In the genomic region with DNA sequence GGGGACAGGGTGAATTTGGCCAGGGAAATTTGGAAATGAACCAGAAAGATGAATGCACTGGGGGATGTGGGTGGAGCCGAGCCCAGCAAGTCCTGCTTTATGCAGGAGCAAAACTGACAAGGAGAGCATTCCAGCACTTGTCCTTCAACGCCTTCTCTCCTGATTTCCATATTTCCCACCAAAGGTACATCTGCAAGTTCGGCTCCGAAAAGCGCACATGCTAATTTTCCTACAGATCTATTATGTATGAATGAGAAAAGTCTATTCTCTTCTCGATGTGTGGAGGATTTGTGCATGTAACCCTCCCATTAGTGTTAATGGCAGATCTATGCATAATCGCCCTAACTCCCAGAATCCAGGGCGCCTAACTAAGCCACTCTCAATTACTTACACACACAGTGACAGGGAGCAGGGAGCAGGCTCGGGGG, we compare ENCODE assay signal across 15 mouse cellular contexts.
"Had no signal": no experiment of that assay in that cellular context is flagged by ENCODE, and none has a peak within 500 bp of the region (broad histone marks: within the 10 kb centered on the region; RNA-seq: fewer than 3 reads in every experiment).

No protein-coding gene starts in this region.

- H3K9me3 ChIP-seq: limb, embryonic 15.5 days had no signal

- H3K27ac ChIP-seq: kidney, postnatal 0 days; limb, embryonic 15.5 days; liver, embryonic 12.5 days; midbrain, embryonic 12.5 days; neural tube, embryonic 13.5 days had no signal

- ATAC-seq: liver, embryonic 12.5 days had no signal

- H3K4me3 ChIP-seq: limb, embryonic 15.5 days; liver, embryonic 12.5 days; midbrain, embryonic 12.5 days; neural tube, embryonic 13.5 days had no signal

- H3K9ac ChIP-seq: limb, embryonic 15.5 days; liver, embryonic 12.5 days; lung, embryonic 14.5 days; midbrain, embryonic 12.5 days; neural tube, embryonic 13.5 days had no signal

- H3K4me1 ChIP-seq: limb, embryonic 15.5 days; liver, embryonic 12.5 days; midbrain, embryonic 12.5 days; neural tube, embryonic 13.5 days had no signal

- H3K27me3 ChIP-seq: limb, embryonic 15.5 days; liver, embryonic 12.5 days; midbrain, embryonic 12.5 days; neural tube, embryonic 13.5 days had no signal

- DNase-seq: kidney, adult 9 months; kidney, postnatal 36 days; layer of hippocampus, adult 9-11 months; layer of hippocampus, postnatal 36 days; lung, embryonic 14.5 days; lung, postnatal 10 days; lung, postnatal 4 days; right cerebral cortex, adult 18-20 months; right cerebral cortex, postnatal 25 days; thymus, postnatal 36 days had no signal

- H3K4me2 ChIP-seq: limb, embryonic 15.5 days; liver, embryonic 12.5 days; lung, embryonic 14.5 days; midbrain, embryonic 12.5 days; neural tube, embryonic 13.5 days had no signal

- H3K36me3 ChIP-seq: limb, embryonic 15.5 days; liver, embryonic 12.5 days; midbrain, embryonic 12.5 days; neural tube, embryonic 13.5 days had no signal
